Mouse (Mus musculus): ENCODE data around the gene Socs5. TPM values are rescaled to one million over a fixed set of nuclear protein-coding genes. Genes with fewer than 3 reads are reported as not detected.

Gene Socs5
- polyA plus RNA-seq, 1 experiment from 2014 or later, result 4.8 TPM

DNA sequence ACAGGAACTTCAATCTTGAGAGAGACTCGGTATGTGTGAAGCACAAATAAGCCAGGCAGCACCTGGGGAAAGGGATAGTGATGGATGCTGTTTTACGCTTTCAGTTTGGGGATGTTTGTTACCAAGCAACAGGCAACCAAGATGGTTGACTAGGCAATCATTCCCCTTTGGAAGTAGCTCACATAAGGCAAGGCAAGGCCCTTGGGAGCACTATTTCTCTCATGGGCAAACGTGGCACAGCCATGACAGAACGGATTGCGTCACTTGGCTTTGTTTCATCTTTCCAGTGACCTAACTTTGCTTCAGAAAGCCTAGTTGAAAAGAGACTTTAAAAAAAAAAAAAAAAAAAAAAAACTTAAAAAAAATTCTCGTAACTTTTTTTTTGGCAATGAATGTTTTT lies 21.8 kb upstream of the Socs5 start:
- Histone ChIP-seq H3K9me3 (replicated peaks) (no peaks in the 10 kb centered on the region), H3K27ac (no peak overlapping the region), H3K36me3 (no peaks in the 10 kb centered on the region), H3K9ac (no peak overlapping the region), H3K4me3 (no peak overlapping the region), H3K4me2 (no peak overlapping the region), H3K27me3 (replicated peaks) (no peaks in the 10 kb centered on the region), H3K4me1 (no peaks in the 10 kb centered on the region)
- ATAC-seq, result no peak
- WGBS (ENCODE audit: insufficient replicate concordance), result 71% methylated on average over 6 of the region's 6 CpGs

DNA sequence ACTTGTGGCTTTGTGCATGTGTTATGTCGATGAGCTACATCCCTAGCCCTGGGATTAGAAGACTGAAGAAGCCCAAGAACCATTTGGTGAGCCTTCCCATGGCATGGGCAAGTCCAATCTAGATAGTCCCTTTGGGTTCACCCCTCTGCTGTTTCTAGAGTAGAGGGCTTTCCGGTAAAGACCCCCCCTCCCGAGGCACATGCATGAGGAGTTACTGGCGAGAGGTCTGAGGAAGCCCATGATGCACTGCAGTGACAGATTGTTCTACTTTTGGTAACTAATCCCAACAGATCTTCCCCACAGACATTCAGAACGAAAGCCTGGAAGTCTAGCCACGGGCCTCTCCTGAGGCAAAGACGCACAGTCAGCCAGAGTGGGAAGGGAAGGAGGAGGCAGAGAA lies 18.2 kb upstream of the Socs5 start:
- Histone ChIP-seq H3K27me3 (replicated peaks) (peaks cover 3% of the 10 kb centered on the region; the same call in 1 of the 2 replicates), H3K4me1 (no peaks in the 10 kb centered on the region), H3K27ac (no peak overlapping the region), H3K4me2 (no peak overlapping the region), H3K9me3 (replicated peaks) (no peaks in the 10 kb centered on the region), H3K4me3 (no peak overlapping the region), H3K36me3 (no peaks in the 10 kb centered on the region), H3K9ac (no peak overlapping the region)
- no peak for ATAC-seq
- 70% methylated on average over 7 of the region's 7 CpGs for WGBS (ENCODE audit: insufficient replicate concordance)

DNA sequence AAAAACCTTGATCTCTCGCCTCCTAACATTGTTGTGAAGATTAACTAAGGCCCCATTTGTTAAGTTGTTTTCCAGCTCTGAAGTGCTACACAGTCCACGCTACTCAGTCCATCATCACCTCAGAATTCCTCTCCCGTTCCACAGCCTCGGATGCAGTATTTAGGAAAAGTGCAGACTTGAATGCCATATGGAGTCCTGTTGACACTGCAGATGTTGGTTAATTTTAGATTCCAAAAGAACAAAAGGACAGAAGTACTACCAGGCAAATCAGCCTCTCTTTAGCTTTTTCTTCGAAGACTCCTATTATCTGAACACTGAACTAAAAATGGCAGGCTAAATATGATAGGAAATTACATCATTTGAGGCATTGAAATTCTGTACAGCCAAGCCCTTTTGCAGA lies 14.4 kb upstream of the Socs5 start:
- Histone ChIP-seq H3K27me3 (replicated peaks) (peaks cover 3% of the 10 kb centered on the region; the same call in 1 of the 2 replicates), H3K9me3 (replicated peaks) (no peaks in the 10 kb centered on the region), H3K4me3 (no peak overlapping the region), H3K36me3 (no peaks in the 10 kb centered on the region), H3K27ac (no peak overlapping the region), H3K4me2 (no peak overlapping the region), H3K4me1 (peaks cover 16% of the 10 kb centered on the region), H3K9ac (no peak overlapping the region)
- ATAC-seq, result no peak
- 66% methylated on average over 5 of the region's 5 CpGs for WGBS (ENCODE audit: insufficient replicate concordance)

DNA sequence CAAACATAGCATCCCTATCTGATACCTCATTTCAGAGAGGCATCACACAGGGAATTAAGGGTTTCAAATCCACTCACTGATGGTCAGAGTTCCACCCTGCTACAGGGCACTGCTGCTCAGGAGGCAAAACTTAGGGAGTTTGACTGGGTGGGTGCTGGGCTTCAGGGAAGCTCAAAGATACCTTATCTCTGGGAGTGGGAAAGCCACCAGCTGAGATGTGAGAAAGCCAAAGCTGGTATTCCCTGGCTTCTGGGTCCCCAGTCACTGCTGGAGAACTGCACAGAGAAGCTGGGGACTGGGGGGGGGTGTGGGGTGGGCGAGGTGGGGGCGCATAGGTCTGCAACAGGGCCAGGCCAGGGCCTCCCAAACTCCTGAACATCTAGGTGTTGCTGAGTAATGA lies 10.5 kb upstream of the Socs5 start:
- ATAC-seq, result no peak

DNA sequence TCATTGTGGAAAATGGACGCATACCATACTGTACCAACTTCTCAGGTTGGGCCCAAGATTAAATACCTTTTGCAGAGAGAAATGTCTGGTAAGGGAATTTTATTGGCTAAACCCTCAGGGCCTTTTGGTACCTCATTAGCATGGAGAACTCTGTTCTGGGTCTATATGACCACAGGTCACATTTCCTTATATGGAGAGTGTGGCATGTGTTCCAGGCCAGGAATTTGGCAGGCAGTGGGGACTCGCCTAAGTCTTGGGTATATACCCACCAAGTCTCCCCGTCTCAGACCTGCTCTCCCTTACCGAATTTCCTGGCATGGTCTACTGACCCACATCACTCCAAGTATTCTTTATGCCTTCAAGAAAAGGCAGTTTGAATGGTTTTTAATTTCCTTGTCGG lies 9.9 kb upstream of the Socs5 start:
- no peak overlapping the region for H3K9ac ChIP-seq
- peaks cover 16% of the 10 kb centered on the region for H3K4me1 ChIP-seq
- no peak overlapping the region for H3K4me3 ChIP-seq
- no peak overlapping the region for H3K27ac ChIP-seq
- H3K36me3 ChIP-seq, result no peaks in the 10 kb centered on the region
- 64% methylated on average over 5 of the region's 5 CpGs for WGBS (ENCODE audit: insufficient replicate concordance)
- H3K27me3 ChIP-seq (replicated peaks), result no peaks in the 10 kb centered on the region; the same call in 1 of the 2 replicates
- no peak overlapping the region for H3K4me2 ChIP-seq
- ATAC-seq, result no peak
- no peaks in the 10 kb centered on the region for H3K9me3 ChIP-seq (replicated peaks)

More for the DNA sequence above, 10.5 kb upstream of the Socs5 start:
- H3K4me3 ChIP-seq, result no peak overlapping the region
- 67% methylated on average over 2 of the region's 2 CpGs for WGBS (ENCODE audit: insufficient replicate concordance)
- H3K9ac ChIP-seq, result no peak overlapping the region
- peaks cover 16% of the 10 kb centered on the region for H3K4me1 ChIP-seq
- no peaks in the 10 kb centered on the region for H3K9me3 ChIP-seq (replicated peaks)
- no peaks in the 10 kb centered on the region for H3K36me3 ChIP-seq
- H3K27ac ChIP-seq, result no peak overlapping the region
- no peak overlapping the region for H3K4me2 ChIP-seq
- no peaks in the 10 kb centered on the region; the same call in 1 of the 2 replicates for H3K27me3 ChIP-seq (replicated peaks)

DNA sequence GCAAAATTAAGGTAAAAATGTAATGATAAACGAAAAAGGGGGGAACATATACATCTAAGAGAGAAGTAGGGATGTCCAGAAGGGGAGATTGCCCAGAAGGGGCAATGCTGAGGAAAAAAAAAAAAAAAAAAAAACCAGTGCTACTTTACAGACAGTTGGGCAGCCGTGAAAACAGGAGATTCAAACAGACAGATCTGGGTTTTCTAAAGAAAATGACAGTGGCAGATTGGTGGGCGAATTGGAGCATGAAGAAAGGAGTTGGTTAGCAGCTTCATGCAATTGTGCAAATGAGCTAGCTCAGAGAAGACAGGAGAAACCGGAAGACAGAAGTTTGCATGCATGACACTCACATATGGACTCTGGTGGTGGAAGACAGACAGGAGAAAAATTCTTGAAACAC lies 6.5 kb upstream of the Socs5 start:
- Histone ChIP-seq H3K27ac (no peak overlapping the region), H3K4me3 (no peak overlapping the region), H3K36me3 (no peaks in the 10 kb centered on the region), H3K4me2 (no peak overlapping the region), H3K27me3 (replicated peaks) (no peaks in the 10 kb centered on the region), H3K9me3 (replicated peaks) (no peaks in the 10 kb centered on the region), H3K9ac (no peak overlapping the region), H3K4me1 (peaks cover 15% of the 10 kb centered on the region)
- no peak for ATAC-seq
- 43% methylated on average over 4 of the region's 4 CpGs for WGBS (ENCODE audit: insufficient replicate concordance)

DNA sequence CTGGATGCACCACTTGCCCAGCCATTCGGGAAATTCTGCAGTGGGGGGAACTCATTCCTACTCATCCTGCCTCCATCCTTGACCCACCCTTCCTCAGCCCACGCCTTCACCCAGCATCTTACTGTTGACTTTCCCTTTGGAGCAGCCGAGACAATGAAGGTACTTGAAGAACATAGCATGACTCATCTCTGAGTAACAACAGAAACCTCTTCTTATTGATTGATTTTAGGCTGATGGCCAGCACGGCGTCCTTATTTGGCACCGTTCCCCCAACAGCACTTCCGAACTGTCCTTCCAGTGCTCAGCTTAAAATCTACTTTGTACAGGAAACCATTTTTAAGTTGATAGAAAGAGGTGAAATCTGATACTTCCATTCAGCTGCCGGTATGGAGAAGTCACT lies 4.8 kb upstream of the Socs5 start:
- H3K4me2 ChIP-seq, result no peak overlapping the region
- no peak overlapping the region for H3K4me3 ChIP-seq
- no peak overlapping the region for H3K9ac ChIP-seq
- no peaks in the 10 kb centered on the region for H3K36me3 ChIP-seq
- peaks cover 4% of the 10 kb centered on the region for H3K27me3 ChIP-seq (replicated peaks)
- no peaks in the 10 kb centered on the region for H3K9me3 ChIP-seq (replicated peaks)
- ATAC-seq, result no peak
- H3K4me1 ChIP-seq, result peaks cover 16% of the 10 kb centered on the region
- 56% methylated on average over 8 of the region's 8 CpGs for WGBS (ENCODE audit: insufficient replicate concordance)
- no peak overlapping the region for H3K27ac ChIP-seq

DNA sequence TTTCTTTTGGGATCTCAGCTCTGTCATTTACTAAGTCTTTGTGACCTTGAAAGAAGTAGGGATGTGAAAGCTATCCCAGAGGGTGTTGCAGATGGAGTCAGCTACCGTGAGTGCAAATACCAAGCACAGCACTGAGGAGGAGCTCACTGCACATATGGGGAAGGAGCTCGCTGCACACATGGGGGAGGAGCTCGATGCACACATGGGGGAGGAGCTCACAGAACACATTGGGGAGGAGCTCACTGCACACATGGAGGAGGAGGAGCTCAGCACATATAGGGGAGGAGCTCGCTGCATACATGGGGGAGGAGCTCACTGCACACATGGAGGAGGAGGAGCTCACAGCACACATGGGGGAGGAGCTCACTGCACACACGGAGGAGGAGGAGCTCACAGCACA lies 4.4 kb upstream of the Socs5 start:
- no peaks in the 10 kb centered on the region for H3K36me3 ChIP-seq
- no peaks in the 10 kb centered on the region for H3K9me3 ChIP-seq (replicated peaks)
- no peak overlapping the region for H3K4me3 ChIP-seq
- H3K4me1 ChIP-seq, result peaks cover 21% of the 10 kb centered on the region
- ATAC-seq, result no peak
- no peak overlapping the region for H3K9ac ChIP-seq
- H3K27me3 ChIP-seq (replicated peaks), result peaks cover 8% of the 10 kb centered on the region
- H3K27ac ChIP-seq, result no peak overlapping the region
- no peak overlapping the region for H3K4me2 ChIP-seq
- WGBS (ENCODE audit: insufficient replicate concordance), result 59% methylated on average over 5 of the region's 5 CpGs

DNA sequence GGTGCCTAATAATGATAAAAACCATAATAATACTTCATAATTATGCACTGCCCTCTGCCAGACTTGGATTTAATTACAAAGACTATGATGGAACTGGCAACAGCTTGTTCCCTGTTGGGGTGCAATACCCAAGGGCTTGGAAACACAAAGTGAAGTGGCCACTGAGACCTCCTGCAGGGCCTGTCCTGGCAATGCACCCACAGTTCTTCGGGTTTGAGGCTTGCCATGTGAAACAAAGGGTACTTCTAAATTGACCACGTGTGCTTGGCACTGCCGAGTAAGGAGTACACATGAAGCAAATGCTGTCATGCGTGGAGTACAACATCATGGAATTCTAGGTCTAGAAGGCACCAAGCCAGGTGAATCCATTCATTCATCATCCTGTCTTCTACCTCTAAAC lies 3.2 kb upstream of the Socs5 start:
- no peaks in the 10 kb centered on the region for H3K9me3 ChIP-seq (replicated peaks)
- no peak for ATAC-seq
- peaks cover 26% of the 10 kb centered on the region for H3K4me1 ChIP-seq
- H3K4me2 ChIP-seq, result no peak overlapping the region
- WGBS (ENCODE audit: insufficient replicate concordance), result 75% methylated on average over 4 of the region's 4 CpGs
- no peak overlapping the region for H3K4me3 ChIP-seq
- no peak overlapping the region for H3K27ac ChIP-seq
- no peak overlapping the region for H3K9ac ChIP-seq
- H3K36me3 ChIP-seq, result no peaks in the 10 kb centered on the region
- peaks cover 14% of the 10 kb centered on the region for H3K27me3 ChIP-seq (replicated peaks)

DNA sequence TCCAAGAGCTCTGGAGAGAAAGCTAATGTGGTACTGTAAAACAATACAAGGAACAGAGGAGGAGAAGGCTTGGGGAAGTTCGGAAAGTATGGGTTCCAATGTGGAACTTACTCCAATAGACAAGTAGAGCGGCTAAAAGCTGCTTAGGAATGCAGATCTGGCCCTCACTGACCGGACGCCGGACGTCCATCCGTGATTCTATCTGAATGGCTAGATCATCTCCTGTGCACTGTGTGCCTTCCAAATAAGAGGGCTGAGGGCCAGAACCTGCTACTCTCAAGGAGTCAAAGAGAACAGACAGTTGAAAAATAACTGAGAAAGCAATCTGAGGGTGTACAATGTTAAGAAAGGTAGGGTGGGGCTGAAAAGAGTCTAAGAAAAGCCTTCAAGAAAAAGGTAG lies 1.5 kb upstream of the Socs5 start:
- no peak overlapping the region for H3K9ac ChIP-seq
- no peak for ATAC-seq
- H3K4me2 ChIP-seq, result peak overlapping the region; percentile 96
- H3K4me3 ChIP-seq, result peak overlapping the region; percentile 77; the same call in 1 of the 2 replicates
- H3K36me3 ChIP-seq, result no peaks in the 10 kb centered on the region
- H3K4me1 ChIP-seq, result peaks cover 31% of the 10 kb centered on the region
- peaks cover 14% of the 10 kb centered on the region for H3K27me3 ChIP-seq (replicated peaks)
- 79% methylated on average over 7 of the region's 7 CpGs for WGBS (ENCODE audit: insufficient replicate concordance)
- H3K9me3 ChIP-seq (replicated peaks), result no peaks in the 10 kb centered on the region
- peak overlapping the region; percentile 68; the same call in 1 of the 2 replicates for H3K27ac ChIP-seq

DNA sequence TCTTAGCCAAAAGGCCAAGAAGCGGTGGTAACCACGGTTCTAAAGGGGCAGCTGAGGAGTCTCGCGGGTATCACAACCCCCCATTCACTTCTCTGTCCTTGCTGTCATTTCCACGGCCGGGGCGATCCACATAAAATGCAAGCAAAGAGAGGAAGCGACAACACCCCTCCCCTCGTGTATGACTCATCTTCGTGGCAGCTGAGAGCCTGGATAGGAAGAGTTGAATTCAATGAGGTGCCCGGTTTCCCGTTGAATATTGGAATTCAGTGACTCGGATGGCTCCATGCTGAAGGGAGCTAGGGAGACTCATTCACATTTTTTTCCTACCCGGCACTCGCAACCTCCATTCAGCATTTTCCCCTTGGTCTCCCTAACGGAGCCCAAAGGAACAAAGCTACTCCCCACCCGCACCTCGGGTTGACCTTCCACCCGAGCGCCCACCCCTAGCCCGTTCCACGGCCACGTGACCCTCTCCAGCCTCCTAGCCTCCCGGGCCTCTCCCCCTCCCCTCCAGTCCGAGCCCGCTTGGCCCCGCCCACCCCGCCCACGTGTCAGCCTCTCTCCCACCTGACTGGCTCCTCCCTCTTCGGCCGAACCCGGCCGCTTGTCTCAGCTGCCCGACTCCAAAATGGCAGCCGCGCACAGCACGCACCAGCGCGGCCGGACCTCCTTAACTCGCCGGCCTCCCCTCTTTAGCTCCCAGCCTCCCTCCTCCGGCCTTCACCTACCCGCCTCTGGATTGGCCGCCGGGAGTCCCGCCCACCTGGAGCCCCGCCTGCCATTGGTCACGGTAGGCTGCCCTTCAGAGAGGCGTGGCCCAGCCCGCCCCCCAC lies 572 bp upstream of the Socs5 start:
- Histone ChIP-seq H3K4me1 (peaks cover 31% of the 10 kb centered on the region), H3K27ac (peak overlapping the region; percentile 68), H3K36me3 (no peaks in the 10 kb centered on the region), H3K4me3 (peak overlapping the region; percentile 77), H3K4me2 (peak overlapping the region; percentile 96), H3K9ac (peak overlapping the region; percentile 83), H3K9me3 (replicated peaks) (no peaks in the 10 kb centered on the region), H3K27me3 (replicated peaks) (peaks cover 14% of the 10 kb centered on the region)
- ATAC-seq, result peak; percentile 98
- 0% methylated on average over 42 of the region's 51 CpGs for WGBS (ENCODE audit: insufficient replicate concordance)

DNA sequence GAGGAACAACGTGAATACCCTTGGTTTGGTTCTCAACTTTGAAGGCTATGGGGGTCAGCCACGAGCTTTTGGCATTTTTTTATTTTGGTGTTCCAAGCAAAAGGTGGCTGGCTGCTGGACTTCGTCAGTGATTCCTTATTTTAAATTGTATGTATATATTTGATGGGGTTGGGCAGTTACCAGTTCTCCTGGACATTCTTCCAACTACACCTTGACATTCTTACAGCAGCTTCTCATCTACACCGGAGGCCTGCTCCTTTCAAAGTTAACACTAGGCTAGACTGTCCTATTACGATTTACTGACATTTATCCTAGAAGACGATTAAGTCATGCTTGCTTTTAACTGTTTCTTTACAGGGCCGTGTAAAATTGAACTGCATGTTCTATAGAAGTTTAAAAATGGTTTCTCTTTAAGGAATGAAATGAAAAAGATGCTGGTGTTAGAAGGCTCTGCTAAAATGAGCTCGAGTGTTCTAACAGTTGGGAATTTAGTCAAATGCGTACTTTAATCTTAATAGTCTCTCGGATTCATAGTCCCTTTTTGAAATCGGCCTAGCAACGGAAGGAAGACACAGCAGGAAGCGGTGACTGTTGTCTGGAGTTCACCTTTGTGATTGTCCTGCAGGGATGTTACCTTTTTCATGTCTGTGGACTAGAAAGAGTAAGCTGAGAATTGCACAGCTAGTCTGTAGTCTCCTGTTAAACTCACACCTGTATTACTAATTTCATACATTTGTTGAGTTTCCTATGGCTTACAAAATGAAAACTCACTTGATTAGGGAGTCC lies 1.2 kb downstream of the Socs5 start:
- no peaks in the 10 kb centered on the region for H3K36me3 ChIP-seq
- H3K4me3 ChIP-seq, result peak overlapping the region; percentile 77
- H3K9ac ChIP-seq, result peak overlapping the region; percentile 83
- H3K27me3 ChIP-seq (replicated peaks), result peaks cover 14% of the 10 kb centered on the region
- 50% methylated on average over 13 of the region's 13 CpGs for WGBS (ENCODE audit: insufficient replicate concordance)
- no peak overlapping the region for H3K27ac ChIP-seq
- no peaks in the 10 kb centered on the region for H3K9me3 ChIP-seq (replicated peaks)
- H3K4me1 ChIP-seq, result peaks cover 35% of the 10 kb centered on the region
- no peak for ATAC-seq
- H3K4me2 ChIP-seq, result peak overlapping the region; percentile 96

Data from liver, embryonic 12.5 days (tissue).